Mouse (Mus musculus): ENCODE data around the gene Baz2b.

Baz2b gene

GRCm38 (mm10) chr2:59996911-59997310 is 212.7 kb downstream of the Baz2b start:
- no peak for DNase-seq

DNA sequence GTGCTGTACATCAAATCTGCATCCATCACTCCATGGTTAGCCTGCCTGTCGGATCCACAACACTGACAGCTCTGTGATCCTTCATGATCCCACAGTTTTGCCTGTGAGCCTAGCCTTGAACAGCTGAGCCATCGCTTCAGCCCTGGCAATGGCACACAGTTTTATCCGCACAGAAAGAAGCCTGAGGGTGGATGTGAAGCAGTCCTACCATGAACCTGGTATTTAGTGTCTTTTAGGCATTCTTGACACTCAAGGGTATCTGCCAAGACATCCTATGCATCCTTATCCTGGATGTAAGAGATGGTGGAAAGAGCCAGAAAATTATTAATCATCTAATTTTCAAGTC is 216.5 kb downstream of the Baz2b start:
- DNase-seq, result no peak

GRCm38 (mm10) chr2:59992488-59993189 is 217.0 kb downstream of the Baz2b start:
- no peak for DNase-seq

- DNase-seq, result no peak
Observed at GRCm38 (mm10) chr2:59991775-59992174, 217.9 kb downstream of the Baz2b start.

GRCm38 (mm10) chr2:59987521-59987920 is 222.1 kb downstream of the Baz2b start:
- no peak for DNase-seq

GRCm38 (mm10) chr2:59979488-59980220 is 230.0 kb downstream of the Baz2b start:
- DNase-seq, result no peak

- no peak for DNase-seq
Observed at GRCm38 (mm10) chr2:59976680-59977079, 233.0 kb downstream of the Baz2b start.

GRCm38 (mm10) chr2:59975772-59976171 is 233.9 kb downstream of the Baz2b start:
- DNase-seq, result no peak

GRCm38 (mm10) chr2:59973962-59974361 is 235.7 kb downstream of the Baz2b start:
- DNase-seq, result no peak

- DNase-seq, result no peak
Observed at GRCm38 (mm10) chr2:59973104-59973641, 236.5 kb downstream of the Baz2b start.

DNA sequence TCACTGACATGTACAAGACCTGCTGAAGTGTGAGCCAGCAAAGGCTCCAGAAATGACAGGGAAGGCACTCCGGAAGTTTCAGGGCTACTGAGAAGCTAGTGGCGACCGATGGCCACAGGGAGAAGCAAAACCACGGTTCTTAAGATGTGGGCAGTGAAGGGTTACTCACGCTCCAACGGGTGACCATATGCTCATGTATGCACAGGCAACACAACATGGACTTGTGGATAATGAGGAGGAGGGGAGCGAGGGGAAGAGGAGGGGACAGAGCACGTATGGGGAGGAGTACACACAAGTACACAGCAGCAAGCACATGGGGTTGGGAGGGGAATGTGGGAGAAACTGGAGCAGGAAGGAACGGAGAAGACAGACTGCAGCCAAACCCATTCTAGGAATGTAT is 239.1 kb downstream of the Baz2b start:
- no peak for DNase-seq

DNA sequence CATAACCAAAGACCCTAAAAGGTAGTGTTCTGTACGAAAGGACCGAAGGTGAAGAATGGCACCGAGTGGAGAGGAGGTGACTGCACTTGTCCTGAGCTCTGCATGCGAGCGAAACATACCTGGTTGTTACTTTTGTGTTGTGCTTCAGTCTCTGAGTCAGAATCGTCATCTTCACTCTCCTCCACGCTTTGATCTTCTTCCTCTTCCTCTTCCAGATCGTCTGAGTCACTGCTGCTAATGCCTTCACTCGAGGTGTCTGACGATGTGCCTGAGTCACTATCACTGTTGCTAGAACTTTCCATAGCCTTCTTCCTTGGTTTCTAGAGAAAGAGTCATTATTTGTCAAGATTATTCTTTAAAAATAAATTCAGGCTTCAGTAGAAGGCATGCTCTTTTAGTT is 240.5 kb downstream of the Baz2b start:
- DNase-seq, result no peak

DNA sequence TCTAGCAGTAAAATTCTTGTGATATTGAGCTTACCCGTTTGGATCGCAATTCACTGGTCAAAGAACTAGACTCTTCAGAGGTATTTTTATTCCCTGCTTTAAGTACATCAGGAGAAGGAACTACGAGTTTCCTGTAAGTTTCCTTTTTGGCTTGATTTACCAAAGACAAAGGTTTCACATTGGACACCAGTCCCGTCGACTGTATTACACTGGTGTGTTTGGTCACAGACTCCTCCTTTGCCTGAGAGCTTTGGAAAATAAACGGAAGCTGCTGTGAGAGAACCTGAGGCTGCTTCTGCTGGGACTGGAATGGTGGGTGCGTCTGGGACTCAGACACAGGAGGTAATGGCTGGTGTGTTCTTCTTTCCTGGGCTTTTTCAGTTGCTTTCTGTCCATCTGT is 241.0 kb downstream of the Baz2b start:
- no peak for DNase-seq

- DNase-seq, result no peak
Observed at GRCm38 (mm10) chr2:59966454-59966853, 243.2 kb downstream of the Baz2b start.

- DNase-seq, result no peak
Observed at GRCm38 (mm10) chr2:59963011-59963410, 246.6 kb downstream of the Baz2b start.

- DNase-seq, result no peak
Observed at GRCm38 (mm10) chr2:59962579-59962978, 247.1 kb downstream of the Baz2b start.

DNA sequence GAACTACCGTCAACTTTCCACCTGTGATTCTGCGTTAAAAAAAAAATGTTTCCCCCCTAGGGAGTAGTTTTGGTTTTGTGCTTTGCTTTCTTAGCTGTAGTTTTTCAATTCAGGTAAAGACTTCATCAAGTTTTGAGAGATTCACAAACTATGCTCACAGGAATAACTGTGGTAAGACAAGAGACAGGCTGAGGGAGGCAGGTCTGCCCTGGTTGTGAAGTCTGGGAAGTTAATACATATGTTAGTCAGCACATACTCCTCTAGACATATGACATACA is 249.2 kb downstream of the Baz2b start:
- DNase-seq, result no peak

GRCm38 (mm10) chr2:59959668-59960494 is 249.8 kb downstream of the Baz2b start:
- no peak for DNase-seq

DNA sequence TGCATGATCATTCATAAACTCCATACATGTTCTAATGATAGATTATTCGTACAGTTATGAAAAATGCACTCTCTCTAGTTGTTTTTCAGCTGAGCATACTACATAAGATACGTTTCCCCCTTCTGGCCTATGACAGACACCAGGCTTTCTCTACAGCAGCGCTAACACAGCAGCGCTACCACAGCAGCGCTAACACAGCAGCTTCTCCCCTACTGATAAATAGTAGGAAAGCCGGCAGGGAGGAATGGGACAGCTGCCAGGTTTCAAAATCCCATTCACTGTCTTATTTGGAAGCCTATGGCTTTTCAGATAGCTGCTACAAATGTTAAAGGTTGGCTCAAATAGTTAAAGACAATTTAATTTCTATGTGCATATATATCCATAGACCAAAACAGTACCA is 251.1 kb downstream of the Baz2b start:
- no peak for DNase-seq

DNA sequence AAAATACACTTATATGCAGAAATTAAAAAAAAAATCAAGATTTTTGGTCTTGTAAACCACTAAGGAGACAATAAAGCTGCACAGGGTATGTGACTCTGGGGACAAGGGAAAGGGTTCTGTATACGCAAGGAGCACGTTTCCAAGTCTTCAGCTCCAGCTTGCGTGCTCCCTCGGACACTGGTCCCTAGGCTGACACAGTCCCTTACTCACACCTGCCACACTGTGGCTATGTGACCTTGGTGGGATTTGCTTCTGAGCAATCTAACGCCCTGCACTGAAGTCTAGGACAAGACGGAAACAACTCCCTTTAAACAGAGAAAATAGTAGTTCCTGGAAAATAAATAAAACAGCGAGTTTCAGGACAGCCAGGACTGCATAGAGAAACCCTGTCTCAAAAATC is 253.7 kb downstream of the Baz2b start:
- DNase-seq, result no peak

DNA sequence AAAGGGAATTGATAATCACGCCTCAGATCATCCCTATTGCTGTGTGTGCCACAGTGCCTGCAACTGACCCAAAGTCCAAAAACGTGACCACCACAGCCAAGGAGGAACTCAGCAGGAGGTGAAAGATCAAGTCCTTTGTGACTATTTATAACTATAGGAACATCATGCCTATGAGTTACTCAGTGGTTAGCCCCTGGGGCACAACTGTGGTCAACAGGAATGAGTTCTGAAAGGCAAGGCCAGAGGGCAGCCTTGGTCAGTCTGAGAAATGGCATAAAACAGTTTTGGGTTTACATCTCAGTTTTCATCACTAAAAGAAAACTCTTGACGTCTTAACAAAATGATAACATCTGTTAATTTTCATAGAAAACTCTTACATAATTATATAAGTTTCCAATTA is 254.8 kb downstream of the Baz2b start:
- DNase-seq, result no peak

DNA sequence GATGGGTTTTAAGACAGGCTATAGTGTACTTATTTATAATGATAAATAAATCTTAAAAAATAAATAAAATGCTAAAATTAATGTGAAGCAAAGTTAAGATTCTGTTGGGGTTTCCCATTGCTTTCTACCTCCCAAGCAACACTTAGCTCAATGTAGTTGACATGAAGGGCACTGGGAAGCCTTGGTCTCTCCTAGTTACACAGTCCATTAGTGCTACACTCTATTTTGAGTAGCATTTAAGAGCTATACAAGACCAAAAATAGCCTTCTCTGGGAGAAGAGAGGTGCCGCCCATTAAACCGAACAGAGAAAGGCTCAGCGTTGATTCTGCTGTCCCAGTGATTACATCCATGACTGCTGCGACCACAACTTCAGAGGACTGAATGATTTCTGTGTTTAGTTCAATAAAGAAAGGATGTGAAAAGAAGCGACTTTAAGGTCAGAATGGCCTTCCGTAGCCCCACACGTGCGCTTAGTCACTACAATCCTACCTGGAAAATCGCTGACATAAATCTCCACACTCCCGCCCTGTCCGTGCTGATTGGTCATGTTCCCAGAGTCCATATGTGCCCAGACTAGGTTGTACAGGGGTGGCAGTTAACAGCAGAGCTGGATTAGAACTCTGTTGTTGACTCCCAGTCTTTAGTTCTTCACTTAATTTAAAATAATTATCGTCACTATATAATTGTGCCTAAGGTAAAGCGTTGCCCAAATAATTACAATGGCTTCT is 257.2 kb downstream of the Baz2b start:
- DNase-seq, result no peak

GRCm38 (mm10) chr2:59951706-59952105 is 257.9 kb downstream of the Baz2b start:
- DNase-seq, result no peak
